Mouse (Mus musculus) intestine, embryonic 14.5 days (tissue): ENCODE results near the gene Ywhab. TPM values are rescaled to one million over a fixed set of nuclear protein-coding genes. Genes with fewer than 3 reads are reported as not detected.

Source experiments
- ATAC-seq: fragments of 200-750 bp; cut with Nextera tagmentation; replicated peaks from 2 replicates; pipeline ENCODE4 v1.8.0; 2017; ENCODE audit warnings: low read depth, moderate number of reproducible peaks, moderate TSS enrichment, moderate library complexity; ENCODE audit not compliant: low FRiP score, low TSS enrichment
- DNase-seq: peaks from one replicate; pipeline ENCODE4 v3.0.0-alpha.2; 2018; ENCODE audit warnings: low spot score
- H3K27ac ChIP-seq: fragments of 300-500 bp; sonication (generic); 2 replicates; pipeline ENCODE4 v1.5.1; 2014; ENCODE audit warnings: low read depth, mild to moderate bottlenecking, control low read depth
- H3K27me3 ChIP-seq: fragments of 300-500 bp; sonication (generic); replicated peaks from 2 replicates; pipeline ENCODE4 v1.6.1; 2014; ENCODE audit warnings: low read length, control low read depth; ENCODE audit not compliant: control insufficient read depth, insufficient read depth
- H3K36me3 ChIP-seq: fragments of 300-500 bp; sonication (generic); 2 replicates; pipeline ENCODE4 v1.6.1; 2014; ENCODE audit warnings: low read length, control low read depth; ENCODE audit not compliant: control insufficient read depth, insufficient read depth
- H3K4me1 ChIP-seq: fragments of 300-500 bp; sonication (generic); replicated peaks from 2 replicates; pipeline ENCODE4 v1.6.1; 2014; ENCODE audit warnings: low read length, control low read depth, mixed read lengths; ENCODE audit not compliant: control insufficient read depth, insufficient read depth
- H3K4me2 ChIP-seq: fragments of 300-500 bp; sonication (generic); 2 replicates; pipeline ENCODE4 v1.6.1; 2014; ENCODE audit warnings: low read length
- H3K4me3 ChIP-seq: fragments of 300-500 bp; sonication (generic); 2 replicates; pipeline ENCODE4 v1.5.1; 2014; ENCODE audit warnings: low read depth, low read length, control low read depth, mixed read lengths
- H3K9ac ChIP-seq: fragments of 300-500 bp; sonication (generic); 2 replicates; pipeline ENCODE4 v1.6.1; 2014; ENCODE audit warnings: mild to moderate bottlenecking, low read length
- H3K9me3 ChIP-seq: fragments of 300-500 bp; sonication (generic); 2 replicates; pipeline ENCODE4 v1.6.1; 2016; ENCODE audit warnings: low read length, control low read depth; ENCODE audit not compliant: control insufficient read depth
- WGBS: fragments of 180-500 bp; shearing (Covaris S2); extraction: QIAGEN DNeasy Blood & Tissue Kit; methylation state at CpG from one replicate; pipeline ENCODE4 v1.1.7; 2014; 5-methylcytosine and 5-hydroxymethylcytosine counted together
- polyA plus RNA-seq: library from polyadenylated mRNA; unstranded; fragments of >200 nt; fragmentation: Nextera tagmentation; extraction: Ambion mirVana; gene quantifications from 2 replicates; pipeline ENCODE4 v1.2.1, GENCODE M21; 2014

Ywhab gene
- polyA plus RNA-seq, 1 experiment from 2014 or later: 289 TPM

- H3K36me3 ChIP-seq: no peaks in the 10 kb centered on the region
- 70% methylated on average over 2 of the region's 2 CpGs for WGBS
- no peak for ATAC-seq
Measured at GRCm38 (mm10) chr2:164041523-164041922, 46.8 kb downstream of the Ywhab start.

GRCm38 (mm10) chr2:164047197-164047690 lies 52.5 kb downstream of the Ywhab start:
- no peak overlapping the region for H3K9ac ChIP-seq

More at GRCm38 (mm10) chr2:164041523-164041922, 46.8 kb downstream of the Ywhab start:
- Histone ChIP-seq H3K9me3 (no peaks in the 10 kb centered on the region), H3K4me2 (no peak overlapping the region), H3K4me1 (no peaks in the 10 kb centered on the region), H3K27me3 (no peaks in the 10 kb centered on the region), H3K27ac (no peak overlapping the region), H3K4me3 (no peak overlapping the region), H3K9ac (no peak overlapping the region)
- no peak for DNase-seq

GRCm38 (mm10) chr2:164053767-164054166 lies 59.0 kb downstream of the Ywhab start:
- no peak overlapping the region for H3K4me3 ChIP-seq
- WGBS: 90% methylated on average over 8 of the region's 8 CpGs
- H3K9ac ChIP-seq: no peak overlapping the region
- H3K36me3 ChIP-seq: peaks cover 72% of the 10 kb centered on the region
- no peaks in the 10 kb centered on the region for H3K9me3 ChIP-seq
- ATAC-seq: no peak
- H3K4me2 ChIP-seq: no peak overlapping the region
- no peaks in the 10 kb centered on the region for H3K27me3 ChIP-seq
- no peak overlapping the region for H3K27ac ChIP-seq
- DNase-seq: no peak
- no peaks in the 10 kb centered on the region for H3K4me1 ChIP-seq

More at GRCm38 (mm10) chr2:164047197-164047690, 52.5 kb downstream of the Ywhab start:
- Histone ChIP-seq H3K4me3 (peak overlapping the region; percentile 20), H3K36me3 (peaks cover 10% of the 10 kb centered on the region), H3K27ac (no peak overlapping the region), H3K4me2 (peak overlapping the region; percentile 40), H3K9me3 (no peaks in the 10 kb centered on the region), H3K27me3 (no peaks in the 10 kb centered on the region), H3K4me1 (no peaks in the 10 kb centered on the region)
- DNase-seq (peak; percentile 72), ATAC-seq (peak; percentile 69)
- 2% methylated on average over 13 of the region's 16 CpGs for WGBS

- no peaks in the 10 kb centered on the region for H3K9me3 ChIP-seq
- DNase-seq: no peak
- no peak overlapping the region for H3K4me2 ChIP-seq
- no peaks in the 10 kb centered on the region for H3K4me1 ChIP-seq
- no peaks in the 10 kb centered on the region for H3K27me3 ChIP-seq
- ATAC-seq: no peak
- H3K4me3 ChIP-seq: no peak overlapping the region
- H3K27ac ChIP-seq: no peak overlapping the region
- 89% methylated on average over 8 of the region's 8 CpGs for WGBS
- no peak overlapping the region for H3K9ac ChIP-seq
- peaks cover 81% of the 10 kb centered on the region for H3K36me3 ChIP-seq
Measured at GRCm38 (mm10) chr2:164054671-164055070, 59.9 kb downstream of the Ywhab start.

GRCm38 (mm10) chr2:164059634-164060235 lies 65.0 kb downstream of the Ywhab start:
- H3K9me3 ChIP-seq: no peaks in the 10 kb centered on the region
- H3K27ac ChIP-seq: no peak overlapping the region
- 91% methylated on average over 8 of the region's 8 CpGs for WGBS
- peaks cover 89% of the 10 kb centered on the region for H3K36me3 ChIP-seq
- DNase-seq (no peak), ATAC-seq (no peak)
- no peaks in the 10 kb centered on the region for H3K4me1 ChIP-seq
- no peak overlapping the region for H3K4me2 ChIP-seq
- H3K9ac ChIP-seq: no peak overlapping the region
- no peaks in the 10 kb centered on the region for H3K27me3 ChIP-seq
- no peak overlapping the region for H3K4me3 ChIP-seq

Other genes starting within 250 kb of the Ywhab start
- gene Ada, start 244.7 kb upstream of the Ywhab start, polyA plus RNA-seq: 8.4 and 9.1 TPM in 2 replicates
- 0.17 and 0.23 TPM in 2 replicates for gene Ccn5, start 174.1 kb upstream of the Ywhab start, polyA plus RNA-seq
- not detected in 2 replicates for gene Kcnk15, start 141.3 kb upstream of the Ywhab start, polyA plus RNA-seq
- gene Rims4, start 76.3 kb upstream of the Ywhab start, polyA plus RNA-seq: 0.22 and 0.30 TPM in 2 replicates
- 0.73 and 1.5 TPM in 2 replicates for gene Pabpc1l, start 30.5 kb downstream of the Ywhab start, polyA plus RNA-seq
- 27.8 and 29.1 TPM in 2 replicates for gene Stk4, start 75.4 kb downstream of the Ywhab start, polyA plus RNA-seq
- 65.9 and 69.4 TPM in 2 replicates for gene Tomm34, start 76.2 kb downstream of the Ywhab start, polyA plus RNA-seq
- 0.12 and 0.43 TPM in 2 replicates for gene Kcns1, start 176.2 kb downstream of the Ywhab start, polyA plus RNA-seq
- not detected in 2 replicates for gene Wfdc5, start 187.8 kb downstream of the Ywhab start, polyA plus RNA-seq
- gene Wfdc12, start 195.6 kb downstream of the Ywhab start, polyA plus RNA-seq: not detected in 2 replicates
- gene Wfdc15a, start 205.2 kb downstream of the Ywhab start, polyA plus RNA-seq: not detected in 2 replicates
- 18.9 and 31.3 TPM in 2 replicates for gene Wfdc15b, start 226.7 kb downstream of the Ywhab start, polyA plus RNA-seq
- not detected in 2 replicates for gene Svs2, start 243.5 kb downstream of the Ywhab start, polyA plus RNA-seq